Mouse (Mus musculus): ENCODE data around the gene Atxn7.

Gene Atxn7

GRCm38 (mm10) chr14:14120230-14121096 lies 159.2 kb downstream of the Atxn7 start, which contains the start of gene Psmd6:
Gene Psmd6 (minus strand): TSS chr14:14120984.
- DNase-seq (ENCODE audit: low spot score in 2 of 2) = peak; percentile 89 to 98
